Mouse (Mus musculus): ENCODE measurements at regions not wholly inside any gene's neighbourhood (a gene's known extent, or its start where the extent isn't known, plus 50 kb on each side); places are given as distances from the start of the nearest gene placed in this dataset.

GRCm38 (mm10) chr9:116290896-116291295, 115.7 kb upstream of the Tgfbr2 start:
- TF ChIP-seq POLR2A (IDR thresholded peaks at IDR 0.05; ENCODE audit: borderline replicate concordance, extremely low read depth, low read depth, low read length) (no peak), CTCF (IDR thresholded peaks at IDR 0.05; ENCODE audit: insufficient read depth, low read length) (no peak)

All from lung, adult 2 months (tissue).